Mouse (Mus musculus) lung, postnatal 0 days (tissue): ENCODE results near the gene Krtap2-4.

Experiments used
- CTCF ChIP-seq: IDR thresholded peaks from 2 replicates; pipeline ENCODE4 v1.5.1; 2016; ENCODE audit warnings: antibody characterized with exemption, mild to moderate bottlenecking
- EP300 ChIP-seq: IDR thresholded peaks from 2 replicates; pipeline ENCODE4 v1.6.1; 2016; ENCODE audit warnings: antibody characterized with exemption, mild to moderate bottlenecking, control low read depth

DNA sequence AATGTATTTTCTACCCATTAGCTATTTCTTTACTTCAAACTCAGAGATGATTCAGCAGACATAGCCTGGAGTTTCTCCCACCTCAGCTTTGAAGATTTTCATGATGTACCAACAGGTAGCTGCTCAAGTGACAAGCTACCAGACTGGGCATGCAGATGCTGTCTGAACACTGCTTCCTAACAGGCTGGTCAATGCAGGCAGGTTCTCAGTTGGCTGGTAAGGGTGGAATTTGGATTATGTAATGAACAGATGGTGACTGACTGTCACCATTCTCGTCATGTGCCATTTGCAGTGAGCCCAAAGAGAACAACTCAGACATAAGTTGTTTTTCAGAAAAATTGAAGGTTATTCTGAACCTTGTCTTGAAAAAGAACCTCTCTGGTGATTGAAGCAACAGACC, 5.5 kb downstream of the Krtap2-4 start:
- TF ChIP-seq CTCF (no peak), EP300 (no peak)
